Mouse (Mus musculus) heart, adult 2 months (tissue): ENCODE results near the gene Tmem200c. TPM values are rescaled to one million over a fixed set of nuclear protein-coding genes. Genes with fewer than 3 reads are reported as not detected.

Experiments used
- DNase-seq, 2 experiments: peaks; one replicate each; pipeline ENCODE4 v3.0.0; 2021
- H3K27ac ChIP-seq: fragments of 200-600 bp; 2 replicates; pipeline ENCODE4 v1.8.1; 2022
- H3K27me3 ChIP-seq: fragments of 200-500 bp; 2 replicates; pipeline ENCODE4 v1.6.1; 2012; ENCODE audit warnings: mild to moderate bottlenecking, low read length, inconsistent platforms, mixed read lengths; ENCODE audit not compliant: control insufficient read depth, insufficient read depth
- H3K36me3 ChIP-seq: fragments of 200-500 bp; 2 replicates; pipeline ENCODE4 v1.6.1; 2012; ENCODE audit warnings: low read length, inconsistent platforms; ENCODE audit not compliant: control insufficient read depth, insufficient read depth
- H3K4me1 ChIP-seq: fragments of 200-500 bp; 2 replicates; pipeline ENCODE4 v1.6.1; 2011; ENCODE audit warnings: low read length; ENCODE audit not compliant: control insufficient read depth, insufficient read depth
- H3K4me3 ChIP-seq: fragments of 200-600 bp; 2 replicates; pipeline ENCODE4 v1.8.1; 2022
- H3K79me2 ChIP-seq: fragments of 200-500 bp; replicated peaks from 2 replicates; pipeline ENCODE4 v1.6.1; 2012; ENCODE audit warnings: mild to moderate bottlenecking, inconsistent platforms, low read length, moderate library complexity, mixed read lengths; ENCODE audit not compliant: control insufficient read depth, insufficient read depth
- H3K9ac ChIP-seq: fragments of 200-500 bp; 2 replicates; pipeline ENCODE4 v1.6.1; 2012; ENCODE audit warnings: low read depth, mild to moderate bottlenecking, control low read depth, inconsistent platforms, low read length, mixed read lengths
- CTCF ChIP-seq: fragments of 200-600 bp; IDR thresholded peaks from 2 replicates; pipeline ENCODE4 v1.8.1; 2022; ENCODE audit warnings: antibody characterized with exemption, mild to moderate bottlenecking, moderate library complexity
- EP300 ChIP-seq: fragments of 200-500 bp; IDR thresholded peaks from 2 replicates; pipeline ENCODE4 v1.6.1; 2011; ENCODE audit warnings: low read depth, low read length, control low read depth; ENCODE audit not compliant: insufficient read depth
- POLR2A ChIP-seq: fragments of 200-500 bp; IDR thresholded peaks from 2 replicates; pipeline ENCODE4 v1.6.1; 2011; ENCODE audit warnings: mild to moderate bottlenecking, low read depth, low read length, control low read depth; ENCODE audit not compliant: insufficient read depth
- WGBS: fragments of 180-500 bp; shearing (Covaris S2); methylation state at CpG from one replicate; pipeline ENCODE4 v1.1.7; 2018; 5-methylcytosine and 5-hydroxymethylcytosine counted together
- intact Hi-C: fragments of 180-260 bp; cut with DNase I; formaldehyde crosslinking; loops from one replicate; pipeline ENCODE4 v1.15.1; 2025
- polyA plus RNA-seq: library from polyadenylated mRNA; depleted of rRNA; stranded (reverse); fragments of >200 nt; gene quantifications from 2 replicates; pipeline ENCODE4 v1.2.3, GENCODE M21; 2012; rRNA removed
- total RNA-seq, 2 experiments: library from RNA; stranded (reverse); gene quantifications; 2 replicates each; pipeline ENCODE4 v1.2.3; 2021

The Tmem200c gene
- total and polyA plus RNA-seq, 3 experiments, result 0.02 to 0.23 TPM; not detected in 1

- Histone ChIP-seq H3K79me2 (no peaks in the 10 kb centered on the region), H3K4me1 (no peaks in the 10 kb centered on the region), H3K9ac (no peak overlapping the region), H3K4me3 (no peak overlapping the region), H3K36me3 (no peaks in the 10 kb centered on the region), H3K27me3 (no peaks in the 10 kb centered on the region), H3K27ac (no peak overlapping the region)
- WGBS, result 50% methylated on average over 3 of the region's 3 CpGs
- TF ChIP-seq CTCF (peak; percentile 21; the same call in 1 of the 2 replicates), EP300 (no peak)
- no peak for DNase-seq
- intact Hi-C loops, result loop anchor here (10.0 kb wide), 1 partner anchor 461 kb away; no protein-coding TSS in a partner anchor
Measured at GRCm38 (mm10) chr17:68883474-68884083, 57.2 kb downstream of the Tmem200c start.

DNA sequence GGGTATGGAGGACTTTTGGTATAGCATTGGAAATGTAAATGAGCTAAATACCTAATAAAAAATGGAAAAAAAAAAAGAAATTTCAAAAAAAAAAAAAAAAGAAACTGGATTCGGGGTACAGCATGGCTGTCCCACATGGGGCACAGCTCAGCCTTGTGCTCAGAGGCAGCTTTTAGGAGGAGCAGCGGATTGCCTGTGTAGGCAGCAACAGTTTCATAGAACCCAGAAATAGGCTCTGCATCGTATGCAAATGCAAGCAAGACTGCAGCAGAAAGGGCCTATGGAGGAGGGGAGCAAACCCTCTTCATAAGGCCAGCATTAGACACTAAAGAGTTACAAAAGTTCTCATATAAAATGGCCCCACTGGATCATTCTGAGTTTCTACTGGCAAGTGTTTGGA is 64.2 kb downstream of the Tmem200c start:
- no peak for DNase-seq

More for the DNA sequence above, 64.2 kb downstream of the Tmem200c start:
- Histone ChIP-seq H3K79me2 (no peaks in the 10 kb centered on the region), H3K27me3 (no peaks in the 10 kb centered on the region), H3K4me3 (no peak overlapping the region), H3K27ac (no peak overlapping the region), H3K4me1 (no peaks in the 10 kb centered on the region), H3K9ac (no peak overlapping the region), H3K36me3 (no peaks in the 10 kb centered on the region)
- intact Hi-C loops, result no loop called here
- TF ChIP-seq POLR2A, result no peak
- TF ChIP-seq CTCF, result no peak
- TF ChIP-seq EP300, result no peak
- WGBS, result 83% methylated on average over 3 of the region's 3 CpGs

Other genes with a start within 250 kb of the Tmem200c start
- gene Epb41l3, start 249.1 kb downstream of the Tmem200c start, total RNA-seq, result 10 to 100 TPM; 13.5 TPM
- 3.0 and 6.4 TPM in 2 replicates for gene Epb41l3, start 249.1 kb downstream of the Tmem200c start, polyA plus RNA-seq